Mouse (Mus musculus): ENCODE results near the gene Rorc.

DNA sequence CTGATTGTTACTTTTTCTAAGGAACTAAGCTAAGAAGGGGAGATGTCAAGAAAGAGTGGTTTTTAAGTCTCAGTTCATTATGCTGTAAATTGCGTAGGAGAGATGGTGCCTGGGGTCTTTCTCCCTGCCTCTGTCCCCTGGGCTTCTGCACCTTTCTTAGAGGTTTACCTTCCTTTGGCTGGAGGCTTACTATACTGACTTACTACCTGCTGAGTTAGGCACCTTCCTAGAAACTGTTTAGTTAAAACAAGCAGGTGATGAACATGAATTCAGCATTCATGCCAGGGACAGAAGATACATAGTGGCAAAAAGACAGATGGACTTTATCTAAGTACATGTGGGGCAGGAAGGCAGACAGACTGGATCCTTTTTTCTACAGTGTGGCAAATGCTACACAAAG, 23.7 kb downstream of the Rorc start:
- TF ChIP-seq CTCF (IDR thresholded peaks at IDR 0.05; ENCODE audit: borderline replicate concordance, insufficient read depth, low read length): no peak
- no peak for TF ChIP-seq POLR2A (IDR thresholded peaks at IDR 0.05; ENCODE audit: low read depth, low read length)
